Mouse (Mus musculus) MEL (cell line): ENCODE data around the gene Unc5cl. TPM values are rescaled to one million over a fixed set of nuclear protein-coding genes. Genes with fewer than 3 reads are reported as not detected.

Experiments used
- DNase-seq: peaks from one replicate; pipeline ENCODE4 v3.0.0; 2011; ENCODE audit warnings: low read depth, low spot score
- H3K27ac ChIP-seq: 2 replicates; pipeline ENCODE4 v1.5.1; 2012; ENCODE audit warnings: low read depth, mild to moderate bottlenecking, control low read depth, low read length, moderate library complexity; ENCODE audit not compliant: control insufficient read depth
- H3K27me3 ChIP-seq, 2 experiments: fragments of 150-350 bp in 1 of 2; sonication (generic) in 1 of 2; 2 replicates each; pipeline ENCODE4 v1.6.1; 2012; ENCODE audit warnings: low read length in 2 of 2, mild to moderate bottlenecking in 2 of 2, improper control_type of control experiment in 1 of 2, moderate library complexity in 1 of 2; ENCODE audit not compliant: insufficient read depth in 2 of 2, control insufficient read depth in 1 of 2
- H3K36me3 ChIP-seq, 2 experiments: 2 replicates each; pipeline ENCODE4 v1.6.1; 2012 to 2014; ENCODE audit warnings: low read length in 2 of 2, improper control_type of control experiment in 1 of 2, inconsistent platforms in 1 of 2, mild to moderate bottlenecking in 1 of 2; ENCODE audit not compliant: insufficient read depth in 2 of 2, control insufficient read depth in 1 of 2
- H3K4me1 ChIP-seq, 2 experiments: fragments of 150-350 bp in 1 of 2; sonication (generic) in 1 of 2; 2 replicates each; pipeline ENCODE4 v1.6.1; 2012; ENCODE audit warnings: low read length in 2 of 2, improper control_type of control experiment in 1 of 2, mild to moderate bottlenecking in 1 of 2; ENCODE audit not compliant: insufficient read depth in 2 of 2, control insufficient read depth in 1 of 2
- H3K4me3 ChIP-seq, 2 experiments: fragments of 150-350 bp in 1 of 2; sonication (generic) in 1 of 2; 2 replicates each; pipeline ENCODE4 v1.5.1; 2012; ENCODE audit warnings: low read depth in 2 of 2, low read length in 2 of 2, mild to moderate bottlenecking in 2 of 2, moderate library complexity in 2 of 2, control low read depth in 1 of 2, improper control_type of control experiment in 1 of 2; ENCODE audit not compliant: control insufficient read depth in 1 of 2, insufficient read depth in 1 of 2
- H3K79me2 ChIP-seq: 2 replicates; pipeline ENCODE4 v1.6.1; 2012; ENCODE audit warnings: mild to moderate bottlenecking, low read length, moderate library complexity; ENCODE audit not compliant: control insufficient read depth, poor library complexity, insufficient read depth
- H3K9ac ChIP-seq: 2 replicates; pipeline ENCODE4 v1.6.1; 2012; ENCODE audit warnings: low read depth, mild to moderate bottlenecking, control low read depth, low read length, moderate library complexity; ENCODE audit not compliant: control insufficient read depth, poor library complexity, severe bottlenecking
- H3K9me3 ChIP-seq: fragments of 150-350 bp; sonication (generic); replicated peaks from 2 replicates; pipeline ENCODE4 v1.6.1; 2012; ENCODE audit warnings: mild to moderate bottlenecking, low read length, improper control_type of control experiment, moderate library complexity; ENCODE audit not compliant: insufficient read depth
- BHLHE40 ChIP-seq: IDR thresholded peaks from 2 replicates; pipeline ENCODE4 v1.6.1; 2012; ENCODE audit warnings: low read depth, mild to moderate bottlenecking, inconsistent platforms, low read length, improper control_type of control experiment, borderline replicate concordance
- CTCF ChIP-seq, 3 experiments: IDR thresholded peaks in 2 of 3; conservative IDR thresholded peaks in 1 of 3; 2 replicates each; pipeline ENCODE4 v1.5.1; 2011 to 2012; ENCODE audit warnings: low read length in 3 of 3, low read depth in 2 of 3, mild to moderate bottlenecking in 2 of 3, improper control_type of control experiment in 1 of 3, inconsistent platforms in 1 of 3, mixed read lengths in 1 of 3, moderate library complexity in 1 of 3; ENCODE audit not compliant: control insufficient read depth in 1 of 3, insufficient read depth in 1 of 3, poor library complexity in 1 of 3, severe bottlenecking in 1 of 3
- E2F4 ChIP-seq: IDR thresholded peaks from 2 replicates; pipeline ENCODE4 v1.6.1; 2011; ENCODE audit warnings: low read depth, low read length, improper control_type of control experiment, borderline replicate concordance
- HCFC1 ChIP-seq: IDR thresholded peaks from 2 replicates; pipeline ENCODE4 v1.6.1; 2012; ENCODE audit warnings: low read depth, mild to moderate bottlenecking, inconsistent platforms, low read length, improper control_type of control experiment, moderate library complexity
- MAX ChIP-seq: IDR thresholded peaks from 2 replicates; pipeline ENCODE4 v1.6.1; 2011; ENCODE audit warnings: low read length, improper control_type of control experiment
- MAZ ChIP-seq: IDR thresholded peaks from 2 replicates; pipeline ENCODE4 v1.6.1; 2012; ENCODE audit warnings: low read depth, mild to moderate bottlenecking, inconsistent platforms, low read length, improper control_type of control experiment
- MYC ChIP-seq: IDR thresholded peaks from 2 replicates; pipeline ENCODE4 v1.6.1; 2011; ENCODE audit warnings: low read depth, mild to moderate bottlenecking, low read length, improper control_type of control experiment, moderate library complexity
- RAD21 ChIP-seq: IDR thresholded peaks from 2 replicates; pipeline ENCODE4 v1.6.1; 2011; ENCODE audit warnings: mild to moderate bottlenecking, low read depth, low read length, improper control_type of control experiment
- SIN3A ChIP-seq: IDR thresholded peaks from 2 replicates; pipeline ENCODE4 v1.6.1; 2012; ENCODE audit warnings: low read length, improper control_type of control experiment, inconsistent platforms
- SMC3 ChIP-seq: IDR thresholded peaks from 2 replicates; pipeline ENCODE4 v1.6.1; 2011; ENCODE audit warnings: low read depth, low read length, improper control_type of control experiment
- ZC3H11A ChIP-seq: IDR thresholded peaks from 2 replicates; pipeline ENCODE4 v1.6.1; 2012; ENCODE audit warnings: low read depth, mild to moderate bottlenecking, inconsistent platforms, low read length, improper control_type of control experiment
- ZNF384 ChIP-seq: IDR thresholded peaks from 2 replicates; pipeline ENCODE4 v1.6.1; 2012; ENCODE audit warnings: low read depth, mild to moderate bottlenecking, inconsistent platforms, low read length, improper control_type of control experiment
- polyA plus RNA-seq, 2 experiments: library from polyadenylated mRNA; stranded (reverse) in 1 of 2; unstranded in 1 of 2; fragments of >175 nt in 1 of 2; fragments of >200 nt in 1 of 2; gene quantifications; 2 replicates each; pipeline versions ENCODE4 v1.2.1 to v1.2.4; 2012; ENCODE audit warnings: low replicate concordance in 2 of 2, low read depth in 1 of 2; ENCODE audit not compliant: insufficient read length in 2 of 2, insufficient read depth in 1 of 2, missing spikeins in 1 of 2
- total RNA-seq: library from RNA; depleted of rRNA; stranded (reverse); fragments of 300-350 nt; gene quantifications from 2 replicates; pipeline ENCODE4 v1.2.3, GENCODE M21; 2012; rRNA removed

Unc5cl gene
- total and polyA plus RNA-seq, 3 experiments = 4.7 to 7.7 TPM; not detected in 1

DNA sequence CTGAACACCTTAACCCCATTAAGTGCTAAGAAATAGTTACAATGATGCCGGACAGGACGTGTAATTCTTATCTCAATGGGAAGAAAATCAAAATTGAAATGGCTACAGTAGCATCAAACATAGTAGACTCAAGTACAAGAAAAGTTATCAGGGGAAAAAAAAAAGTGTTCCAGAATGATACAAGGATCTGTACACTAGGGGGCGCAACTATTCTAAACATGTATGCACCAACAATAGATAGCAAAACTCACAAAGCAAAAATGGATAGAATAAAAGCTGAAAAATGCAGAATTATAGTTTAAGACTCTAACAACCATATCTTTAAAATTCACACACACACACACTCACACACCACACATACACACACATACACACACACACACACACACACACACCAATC lies 134.0 kb downstream of the Unc5cl start:
- Histone ChIP-seq H3K79me2 (no peaks in the 10 kb centered on the region), H3K27me3 (no peaks in the 10 kb centered on the region), H3K36me3 (no peaks in the 10 kb centered on the region), H3K4me1 (no peaks in the 10 kb centered on the region), H3K9ac (no peak overlapping the region), H3K9me3 (no peaks in the 10 kb centered on the region), H3K4me3 (no peak overlapping the region), H3K27ac (no peak overlapping the region)
- TF ChIP-seq E2F4 (no peak), BHLHE40 (no peak), HCFC1 (no peak), CTCF (IDR thresholded peaks at IDR 0.05 in 2 of 3, conservative IDR thresholded peaks at IDR 0.05 in 1 of 3; ENCODE audit: control insufficient read depth in 1 of 3, insufficient read depth in 1 of 3, low read depth in 2 of 3, low read length in 3 of 3, poor library complexity in 1 of 3, severe bottlenecking in 1 of 3) (peak in 2 of 3 experiments; percentile 22 to 45; a peak in 3 of 6 replicates), MAZ (no peak), SMC3 (peak; percentile 42), ZNF384 (peak; percentile 81), RAD21 (peak; percentile 38), SIN3A (no peak), MAX (no peak), MYC (no peak), ZC3H11A (peak; percentile 27; the same call in 1 of the 2 replicates)
- DNase-seq = peak; percentile 34

Other genes with a start within 250 kb of the Unc5cl start
- gene Trem1, start 222.1 kb upstream of the Unc5cl start, total RNA-seq = not detected in 2 replicates
- gene Trem1, start 222.1 kb upstream of the Unc5cl start, polyA plus RNA-seq = under 1 TPM in 1 of 2 experiments, not detected in 1; 0.06 TPM
- not detected in 2 replicates for gene Trem3, start 207.1 kb upstream of the Unc5cl start, total RNA-seq
- not detected for gene Trem3, start 207.1 kb upstream of the Unc5cl start, polyA plus RNA-seq
- 0.35 and 0.56 TPM in 2 replicates for gene Treml4, start 190.6 kb upstream of the Unc5cl start, total RNA-seq
- 1 to 10 TPM in 1 of 2 experiments, not detected in 1; 1.4 TPM for gene Treml4, start 190.6 kb upstream of the Unc5cl start, polyA plus RNA-seq
- 21.5 and 27.7 TPM in 2 replicates for gene Treml2, start 155.4 kb upstream of the Unc5cl start, total RNA-seq
- 10 to 100 TPM in 1 of 2 experiments, not detected in 1; 52.7 TPM for gene Treml2, start 155.4 kb upstream of the Unc5cl start, polyA plus RNA-seq
- gene B430306N03Rik, start 138.8 kb upstream of the Unc5cl start, total RNA-seq = 0.13 and 0.19 TPM in 2 replicates
- under 1 TPM in 1 of 2 experiments, not detected in 1; 0.68 TPM for gene B430306N03Rik, start 138.8 kb upstream of the Unc5cl start, polyA plus RNA-seq
- gene Trem2, start 108.5 kb upstream of the Unc5cl start, total RNA-seq = 0.04 and 0.26 TPM in 2 replicates
- gene Trem2, start 108.5 kb upstream of the Unc5cl start, polyA plus RNA-seq = under 1 TPM in 1 of 2 experiments, not detected in 1; 0.26 TPM
- 0.69 and 0.96 TPM in 2 replicates for gene Treml1, start 95.0 kb upstream of the Unc5cl start, total RNA-seq
- 1 to 10 TPM in 1 of 2 experiments, not detected in 1; 1.7 TPM for gene Treml1, start 95.0 kb upstream of the Unc5cl start, polyA plus RNA-seq
- gene Nfya, start 45.0 kb upstream of the Unc5cl start, total RNA-seq = 48.1 and 56.9 TPM in 2 replicates
- gene Nfya, start 45.0 kb upstream of the Unc5cl start, polyA plus RNA-seq = 10 to 100 TPM in 1 of 2 experiments, not detected in 1; 97.8 TPM
- gene Oard1, start 44.9 kb upstream of the Unc5cl start, total RNA-seq = 21.2 and 21.5 TPM in 2 replicates
- gene Oard1, start 44.9 kb upstream of the Unc5cl start, polyA plus RNA-seq = 10 to 100 TPM in 1 of 2 experiments, not detected in 1; 24.4 TPM
- 0.19 and 0.23 TPM in 2 replicates for gene Apobec2, start 22.0 kb upstream of the Unc5cl start, total RNA-seq
- under 1 TPM in 1 of 2 experiments, not detected in 1; 0.42 TPM for gene Apobec2, start 22.0 kb upstream of the Unc5cl start, polyA plus RNA-seq
- gene Tspo2, start 3.4 kb upstream of the Unc5cl start, total RNA-seq = 3.7 and 4.9 TPM in 2 replicates
- gene Tspo2, start 3.4 kb upstream of the Unc5cl start, polyA plus RNA-seq = 10 to 100 TPM in 1 of 2 experiments, not detected in 1; 14.6 TPM